Mouse (Mus musculus) hindbrain, embryonic 13.5 days (tissue): ENCODE measurements at regions not wholly inside any gene's neighbourhood (a gene's known extent, or its start where the extent isn't known, plus 50 kb on each side); places are given as distances from the start of the nearest gene placed in this dataset.

Experiments used
- ATAC-seq: fragments of 200-750 bp; cut with Nextera tagmentation; 2 replicates; pipeline ENCODE4 v1.8.0; 2017; ENCODE audit warnings: moderate TSS enrichment; ENCODE audit not compliant: low FRiP score
- H3K27ac ChIP-seq: fragments of 300-500 bp; sonication (generic); 2 replicates; pipeline ENCODE4 v1.5.1; 2015; ENCODE audit warnings: inconsistent platforms, mild to moderate bottlenecking, moderate library complexity
- H3K27me3 ChIP-seq: fragments of 300-500 bp; sonication (generic); 2 replicates; pipeline ENCODE4 v1.6.1; 2015; ENCODE audit warnings: mild to moderate bottlenecking, inconsistent platforms
- H3K36me3 ChIP-seq: fragments of 300-500 bp; sonication (generic); 2 replicates; pipeline ENCODE4 v1.6.1; 2015; ENCODE audit warnings: mild to moderate bottlenecking, inconsistent platforms
- H3K4me1 ChIP-seq: fragments of 300-500 bp; sonication (generic); replicated peaks from 2 replicates; pipeline ENCODE4 v1.6.1; 2015; ENCODE audit warnings: inconsistent platforms
- H3K4me2 ChIP-seq: fragments of 300-500 bp; sonication (generic); 2 replicates; pipeline ENCODE4 v1.6.1; 2015; ENCODE audit warnings: inconsistent platforms, mild to moderate bottlenecking, moderate library complexity
- H3K4me3 ChIP-seq: fragments of 300-500 bp; sonication (generic); 2 replicates; pipeline ENCODE4 v1.5.1; 2015; ENCODE audit warnings: mild to moderate bottlenecking, inconsistent platforms
- H3K9ac ChIP-seq: fragments of 300-500 bp; sonication (generic); 2 replicates; pipeline ENCODE4 v1.6.1; 2015; ENCODE audit warnings: mild to moderate bottlenecking, inconsistent platforms
- H3K9me3 ChIP-seq: fragments of 300-500 bp; sonication (generic); 2 replicates; pipeline ENCODE4 v1.6.1; 2016; ENCODE audit warnings: inconsistent platforms
- WGBS: fragments of 180-500 bp; shearing (Covaris S2); methylation state at CpG from one replicate; pipeline ENCODE4 v1.1.7; 2015; 5-methylcytosine and 5-hydroxymethylcytosine counted together

GRCm38 (mm10) chr11:39794183-39794652 is 900.8 kb downstream of the Mat2b start:
- Histone ChIP-seq H3K27me3 (no peaks in the 10 kb centered on the region), H3K9me3 (no peaks in the 10 kb centered on the region), H3K4me2 (peak overlapping the region; percentile 60), H3K36me3 (no peaks in the 10 kb centered on the region), H3K4me3 (peak overlapping the region; percentile 40), H3K9ac (peak overlapping the region; percentile 61), H3K4me1 (peaks cover 14% of the 10 kb centered on the region), H3K27ac (peak overlapping the region; percentile 68)
- ATAC-seq = peak; percentile 94
- WGBS = 2% methylated on average over 14 of the region's 14 CpGs

GRCm38 (mm10) chr11:39792112-39792511 is 902.9 kb downstream of the Mat2b start:
- ATAC-seq = no peak
- 72% methylated on average over 2 of the region's 2 CpGs for WGBS
- Histone ChIP-seq H3K9me3 (no peaks in the 10 kb centered on the region), H3K4me2 (no peak overlapping the region), H3K27me3 (no peaks in the 10 kb centered on the region), H3K36me3 (no peaks in the 10 kb centered on the region), H3K4me1 (peaks cover 14% of the 10 kb centered on the region), H3K9ac (no peak overlapping the region), H3K27ac (no peak overlapping the region), H3K4me3 (no peak overlapping the region)
